Mouse (Mus musculus): Measurements from ENCODE around the gene Pde8a. TPM values are rescaled to one million over a fixed set of nuclear protein-coding genes. Genes with fewer than 3 reads are reported as not detected.

Gene Pde8a
- total and polyA plus RNA-seq, 2 experiments from 2014 or later, result 1.8 to 2.1 TPM

DNA sequence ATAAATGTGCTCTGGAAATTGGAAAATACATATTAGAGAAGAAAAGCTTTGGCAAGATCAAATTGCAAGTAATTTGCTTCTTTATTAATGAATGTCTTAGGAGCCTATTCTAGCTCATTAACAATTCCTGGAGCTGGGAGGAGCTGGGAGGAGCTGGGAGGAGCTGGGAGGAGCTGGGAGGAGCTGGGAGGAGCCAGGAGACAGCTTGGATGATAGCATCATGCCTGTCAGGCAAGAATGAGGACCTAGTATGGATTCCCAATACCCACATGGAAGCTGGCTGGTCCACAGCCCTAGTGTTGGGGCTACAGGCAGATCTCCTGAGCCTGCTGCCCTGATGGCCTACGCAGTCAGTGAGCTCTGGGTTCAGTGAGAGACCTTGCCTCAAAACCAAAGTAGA is 2.6 kb downstream of the Pde8a start:
- H3K4me2 ChIP-seq (ENCODE audit: low read depth, low read length), result no peak overlapping the region
- 96% methylated on average over 1 of the region's 1 CpGs for WGBS
- no peak overlapping the region for H3K9ac ChIP-seq (replicated peaks; ENCODE audit: low read length)
- no peak overlapping the region for H3K27ac ChIP-seq
- no peak for DNase-seq (ENCODE audit: low spot score)
- H3K27me3 ChIP-seq (ENCODE audit: insufficient read depth, low read length), result peaks cover 39% of the 10 kb centered on the region
- no peak for ATAC-seq
- no peak for TF ChIP-seq CTCF (IDR thresholded peaks at IDR 0.05; ENCODE audit: low read depth)
- H3K9me3 ChIP-seq (ENCODE audit: low read length), result no peaks in the 10 kb centered on the region
- no peak overlapping the region for H3K4me3 ChIP-seq (ENCODE audit: low read length)
- H3K36me3 ChIP-seq (ENCODE audit: insufficient read depth, low read length), result no peaks in the 10 kb centered on the region
- H3K4me1 ChIP-seq (ENCODE audit: insufficient read depth, low read length), result peaks cover 4% of the 10 kb centered on the region; the same call in 1 of the 2 replicates

DNA sequence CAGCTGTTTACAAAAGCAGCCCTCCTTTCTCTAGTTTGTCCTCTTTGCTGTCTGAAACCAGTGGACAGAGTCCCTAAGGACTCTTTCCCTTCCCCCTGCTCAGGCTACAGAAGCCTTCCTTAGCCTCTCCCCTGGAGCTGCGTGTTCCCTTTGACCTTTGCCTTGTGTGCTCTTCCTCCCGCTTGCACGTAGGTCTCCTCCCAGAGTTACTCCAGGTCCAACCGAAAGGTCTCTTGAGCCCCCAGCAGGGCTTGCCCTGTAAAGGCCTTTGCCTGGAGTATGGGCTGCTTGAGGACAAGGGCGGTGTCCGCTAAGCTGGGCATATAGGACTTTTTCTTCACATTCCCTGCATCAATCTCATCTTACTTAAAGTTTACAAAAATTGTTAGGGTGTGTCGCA is 5.9 kb downstream of the Pde8a start:
- DNase-seq (ENCODE audit: low spot score), result no peak
- Histone ChIP-seq H3K9me3 (ENCODE audit: low read length) (no peaks in the 10 kb centered on the region), H3K4me3 (ENCODE audit: low read length) (no peak overlapping the region), H3K4me1 (ENCODE audit: insufficient read depth, low read length) (no peaks in the 10 kb centered on the region), H3K27ac (no peak overlapping the region), H3K9ac (replicated peaks; ENCODE audit: low read length) (no peak overlapping the region), H3K36me3 (ENCODE audit: insufficient read depth, low read length) (no peaks in the 10 kb centered on the region), H3K27me3 (ENCODE audit: insufficient read depth, low read length) (peaks cover 13% of the 10 kb centered on the region; the same call in 1 of the 2 replicates), H3K4me2 (ENCODE audit: low read depth, low read length) (no peak overlapping the region)
- ATAC-seq, result no peak
- 65% methylated on average over 7 of the region's 7 CpGs for WGBS
- no peak for TF ChIP-seq CTCF (IDR thresholded peaks at IDR 0.05; ENCODE audit: low read depth)

GRCm38 (mm10) chr7:81220381-81220780 is 7.0 kb downstream of the Pde8a start:
- Histone ChIP-seq H3K4me2 (ENCODE audit: low read depth, low read length) (no peak overlapping the region), H3K27ac (no peak overlapping the region), H3K36me3 (ENCODE audit: insufficient read depth, low read length) (no peaks in the 10 kb centered on the region), H3K4me1 (ENCODE audit: insufficient read depth, low read length) (no peaks in the 10 kb centered on the region), H3K4me3 (ENCODE audit: low read length) (no peak overlapping the region), H3K9ac (replicated peaks; ENCODE audit: low read length) (no peak overlapping the region), H3K9me3 (ENCODE audit: low read length) (no peaks in the 10 kb centered on the region), H3K27me3 (ENCODE audit: insufficient read depth, low read length) (peaks cover 5% of the 10 kb centered on the region; the same call in 1 of the 2 replicates)
- 62% methylated on average over 3 of the region's 3 CpGs for WGBS
- DNase-seq (ENCODE audit: low spot score) (no peak), ATAC-seq (no peak)
- TF ChIP-seq CTCF (IDR thresholded peaks at IDR 0.05; ENCODE audit: low read depth), result no peak

DNA sequence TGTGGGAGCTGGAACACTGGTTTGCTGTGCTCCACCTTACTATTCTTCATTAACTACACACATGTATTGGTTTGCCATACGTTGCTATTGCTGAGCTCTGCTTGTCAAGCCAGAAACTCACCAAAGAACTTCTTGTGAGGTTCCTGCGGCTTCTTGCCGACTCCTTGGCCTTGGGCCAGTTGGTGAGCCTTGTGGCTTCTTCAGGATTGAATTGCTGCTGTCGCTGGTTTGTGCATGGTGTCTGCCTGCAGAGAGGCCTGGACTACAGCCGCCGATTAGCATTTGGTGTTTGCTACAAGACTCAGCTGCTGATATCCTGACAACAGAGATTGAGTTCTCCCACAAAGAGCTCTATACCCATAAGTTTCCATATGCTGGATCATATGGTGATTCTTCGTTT is 10.9 kb downstream of the Pde8a start:
- Histone ChIP-seq H3K4me2 (ENCODE audit: low read depth, low read length) (no peak overlapping the region), H3K4me3 (ENCODE audit: low read length) (no peak overlapping the region), H3K27me3 (ENCODE audit: insufficient read depth, low read length) (no peaks in the 10 kb centered on the region), H3K9ac (replicated peaks; ENCODE audit: low read length) (no peak overlapping the region), H3K36me3 (ENCODE audit: insufficient read depth, low read length) (no peaks in the 10 kb centered on the region), H3K4me1 (ENCODE audit: insufficient read depth, low read length) (no peaks in the 10 kb centered on the region), H3K27ac (no peak overlapping the region), H3K9me3 (ENCODE audit: low read length) (no peaks in the 10 kb centered on the region)
- ATAC-seq, result no peak
- no peak for TF ChIP-seq CTCF (IDR thresholded peaks at IDR 0.05; ENCODE audit: low read depth)
- WGBS, result 68% methylated on average over 7 of the region's 7 CpGs
- no peak for DNase-seq (ENCODE audit: low spot score)

DNA sequence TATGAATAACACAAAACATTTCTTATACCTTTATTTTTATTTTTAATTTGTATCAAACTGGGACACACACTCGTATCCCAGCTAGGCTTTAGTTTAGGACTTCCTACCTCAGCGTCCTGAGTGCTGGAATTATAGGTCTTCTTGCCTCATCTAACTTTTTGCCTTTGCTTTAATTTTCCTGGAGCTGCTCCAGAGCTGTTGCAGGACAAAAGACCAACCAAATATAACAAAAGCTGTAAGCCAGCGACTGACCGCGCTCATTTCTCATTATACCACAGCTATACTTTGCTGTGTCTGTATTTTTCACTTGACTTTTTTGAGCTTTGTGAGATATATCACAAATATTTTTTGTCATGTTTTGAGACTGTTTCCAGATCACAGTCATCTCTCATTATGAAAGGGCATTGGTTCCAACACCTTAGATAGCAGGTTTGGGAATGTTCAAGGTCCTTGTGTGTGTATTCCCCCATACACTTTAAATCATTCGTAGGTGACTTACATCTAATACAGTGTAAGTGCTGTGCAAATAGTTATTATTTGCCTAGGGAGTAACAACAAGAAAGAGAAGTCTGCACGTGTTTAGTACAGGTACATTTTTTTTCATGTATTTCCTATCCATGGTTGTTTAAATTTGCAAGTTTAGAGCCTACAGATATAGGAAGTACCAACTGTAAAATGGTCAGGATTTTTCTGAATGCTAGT is 16.8 kb downstream of the Pde8a start:
- Histone ChIP-seq H3K27me3 (ENCODE audit: insufficient read depth, low read length) (no peaks in the 10 kb centered on the region), H3K9me3 (ENCODE audit: low read length) (no peaks in the 10 kb centered on the region), H3K4me1 (ENCODE audit: insufficient read depth, low read length) (no peaks in the 10 kb centered on the region), H3K9ac (replicated peaks; ENCODE audit: low read length) (no peak overlapping the region), H3K4me3 (ENCODE audit: low read length) (no peak overlapping the region), H3K4me2 (ENCODE audit: low read depth, low read length) (no peak overlapping the region), H3K36me3 (ENCODE audit: insufficient read depth, low read length) (no peaks in the 10 kb centered on the region), H3K27ac (no peak overlapping the region)
- ATAC-seq, result no peak
- DNase-seq (ENCODE audit: low spot score), result no peak
- WGBS, result 84% methylated on average over 7 of the region's 7 CpGs
- no peak for TF ChIP-seq CTCF (IDR thresholded peaks at IDR 0.05; ENCODE audit: low read depth)

GRCm38 (mm10) chr7:81232674-81233073 is 19.3 kb downstream of the Pde8a start:
- Histone ChIP-seq H3K27ac (no peak overlapping the region), H3K9me3 (ENCODE audit: low read length) (no peaks in the 10 kb centered on the region), H3K4me3 (ENCODE audit: low read length) (no peak overlapping the region), H3K36me3 (ENCODE audit: insufficient read depth, low read length) (no peaks in the 10 kb centered on the region), H3K27me3 (ENCODE audit: insufficient read depth, low read length) (no peaks in the 10 kb centered on the region), H3K4me2 (ENCODE audit: low read depth, low read length) (no peak overlapping the region), H3K4me1 (ENCODE audit: insufficient read depth, low read length) (no peaks in the 10 kb centered on the region), H3K9ac (replicated peaks; ENCODE audit: low read length) (no peak overlapping the region)
- 85% methylated on average over 2 of the region's 2 CpGs for WGBS
- DNase-seq (ENCODE audit: low spot score) (no peak), ATAC-seq (no peak)
- TF ChIP-seq CTCF (IDR thresholded peaks at IDR 0.05; ENCODE audit: low read depth), result no peak

DNA sequence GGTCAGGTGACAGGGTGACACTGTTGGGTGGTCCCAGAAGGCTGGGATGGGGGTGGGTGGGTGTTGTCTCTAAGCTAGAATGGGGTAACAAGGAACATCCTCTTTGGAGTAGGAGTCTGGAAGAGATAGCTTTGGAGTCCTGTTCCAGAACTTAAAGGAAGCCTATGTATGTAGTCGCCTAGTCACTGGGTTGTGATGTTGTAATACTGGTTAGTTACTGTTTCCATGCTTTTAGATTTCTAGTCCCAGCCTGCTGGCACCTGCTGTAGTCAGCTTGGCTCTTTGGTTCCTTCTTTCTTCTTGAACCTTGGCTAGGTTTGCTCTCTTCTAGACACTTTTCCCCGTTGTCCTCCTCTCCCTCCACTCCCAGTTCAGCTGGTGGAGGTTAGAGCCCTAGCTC is 21.7 kb downstream of the Pde8a start:
- no peak for DNase-seq (ENCODE audit: low spot score)
- no peaks in the 10 kb centered on the region for H3K27me3 ChIP-seq (ENCODE audit: insufficient read depth, low read length)
- no peak for TF ChIP-seq CTCF (IDR thresholded peaks at IDR 0.05; ENCODE audit: low read depth)
- H3K9me3 ChIP-seq (ENCODE audit: low read length), result no peaks in the 10 kb centered on the region
- no peaks in the 10 kb centered on the region for H3K36me3 ChIP-seq (ENCODE audit: insufficient read depth, low read length)
- no peak overlapping the region for H3K4me3 ChIP-seq (ENCODE audit: low read length)
- 84% methylated on average over 2 of the region's 2 CpGs for WGBS
- no peak overlapping the region for H3K4me2 ChIP-seq (ENCODE audit: low read depth, low read length)
- H3K9ac ChIP-seq (replicated peaks; ENCODE audit: low read length), result no peak overlapping the region
- no peak for ATAC-seq
- H3K27ac ChIP-seq, result no peak overlapping the region
- H3K4me1 ChIP-seq (ENCODE audit: insufficient read depth, low read length), result no peaks in the 10 kb centered on the region

Data from hindbrain, postnatal 0 days (tissue).